Mouse (Mus musculus) adrenal gland, postnatal 14 days (tissue): ENCODE data around the gene Csf2rb2. TPM values are rescaled to one million over a fixed set of nuclear protein-coding genes. Genes with fewer than 3 reads are reported as not detected.
"Not testable (repeated sequence)": the region's sequence is repeated elsewhere in the genome, so short reads cannot be mapped to it uniquely, and the experiment has no call there.

Experiments used
- DNase-seq: peaks from one replicate; pipeline ENCODE4 v3.0.0; 2021; ENCODE audit warnings: mixed read lengths
- microRNA-seq, 2 experiments: library from miRNA; unstranded; fragments of <30 nt; microRNA quantifications; one replicate each; pipeline ENCODE4 v1.2.0; 2021
- total RNA-seq: library from RNA; stranded (reverse); gene quantifications from 2 replicates; pipeline ENCODE4 v1.2.3, GENCODE M21; 2021

Csf2rb2 gene
- total RNA-seq, 1 experiment from 2014 or later, result 0.59 TPM

DNA sequence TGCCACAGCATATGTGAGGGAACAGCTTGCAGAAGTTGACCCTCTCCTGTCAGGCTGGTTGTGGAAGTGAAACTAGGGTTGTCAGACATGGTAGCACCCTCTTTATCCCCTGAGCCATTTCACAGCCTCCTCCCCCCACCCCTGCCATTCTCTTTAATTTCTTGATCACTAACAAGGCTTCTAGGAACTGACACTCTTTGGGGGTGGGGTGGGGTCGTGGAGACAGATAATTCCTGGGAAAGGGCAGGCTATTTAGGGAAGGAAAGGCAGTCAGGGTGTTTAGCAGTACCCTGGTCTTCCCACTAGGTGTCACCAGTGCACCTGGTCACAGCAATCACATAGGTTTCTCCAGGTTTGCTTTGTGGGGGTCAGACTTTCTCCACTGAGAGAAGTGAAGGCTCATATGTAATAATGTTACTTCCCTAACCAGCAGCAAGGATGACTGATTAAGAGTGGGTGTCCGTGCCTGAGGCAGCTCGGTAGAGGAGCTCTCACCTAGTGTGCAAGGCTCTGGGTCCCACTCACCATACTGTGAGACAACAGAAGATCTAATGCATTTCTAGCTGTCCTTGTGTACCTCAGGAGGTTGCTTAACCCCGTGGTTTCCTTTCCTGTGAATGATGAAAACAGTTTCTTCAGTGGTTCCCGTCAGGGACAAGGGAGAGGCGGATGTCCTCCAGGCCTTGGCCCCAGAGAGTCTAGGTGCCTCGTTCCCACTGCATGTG is 48.0 kb downstream of the Csf2rb2 start:
- DNase-seq, result peak; percentile 80

DNA sequence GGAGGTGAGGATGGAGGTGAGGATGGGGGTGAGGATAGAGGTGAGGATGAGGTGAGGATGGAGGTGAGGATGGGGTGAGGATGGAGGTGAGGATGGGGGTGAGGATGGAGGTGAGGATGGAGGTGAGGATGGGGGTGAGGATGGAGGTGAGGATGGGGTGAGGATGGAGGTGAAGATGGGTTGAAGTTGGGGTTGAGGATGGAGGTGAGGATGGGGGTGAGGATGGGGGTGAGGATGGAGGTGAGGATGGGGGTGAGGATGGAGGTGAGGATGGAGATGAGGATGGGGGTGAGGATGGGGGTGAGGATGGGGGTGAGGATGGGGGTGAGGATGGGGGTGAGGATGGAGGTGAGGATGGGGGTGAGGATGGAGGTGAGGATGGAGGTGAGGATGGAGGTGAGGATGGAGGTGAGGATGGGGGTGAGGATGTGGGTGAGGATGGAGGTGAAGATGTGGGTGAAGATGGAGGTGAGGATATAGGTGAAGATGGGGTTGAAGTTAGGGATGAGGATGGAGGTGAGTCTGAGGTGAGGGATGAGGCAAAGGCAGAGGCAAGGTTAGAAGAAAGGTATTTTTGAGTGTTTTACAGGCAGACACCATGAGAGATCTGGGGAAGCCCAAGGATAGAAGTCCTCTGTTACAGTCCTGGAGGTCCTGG is 48.8 kb downstream of the Csf2rb2 start:
- not testable (repeated sequence) for DNase-seq

GRCm38 (mm10) chr15:78254751-78255150 is 50.8 kb downstream of the Csf2rb2 start:
- peak; percentile 78 for DNase-seq

GRCm38 (mm10) chr15:78248410-78248809 is 57.1 kb downstream of the Csf2rb2 start:
- no peak for DNase-seq

DNA sequence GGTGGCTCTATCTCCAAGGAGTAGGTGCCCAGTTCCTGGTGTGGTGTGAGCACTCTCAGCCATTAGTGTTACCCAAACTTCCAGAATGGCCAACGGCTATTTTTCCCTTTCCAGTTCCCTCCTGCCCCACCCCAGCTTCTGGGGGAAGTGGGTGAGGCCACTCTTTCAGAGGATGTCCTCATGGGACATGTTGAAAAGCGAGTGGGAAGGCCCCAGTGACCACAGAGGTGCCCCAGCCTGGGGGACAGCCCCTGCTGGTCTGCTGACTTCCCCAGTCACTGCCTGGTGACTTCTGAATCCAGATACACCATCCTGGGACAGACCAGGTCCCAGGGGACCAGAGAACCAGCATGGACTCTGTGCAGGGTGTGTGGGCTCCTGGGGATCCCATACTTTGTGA is 57.9 kb downstream of the Csf2rb2 start:
- DNase-seq, result no peak

- no peak for DNase-seq
Observed at GRCm38 (mm10) chr15:78246143-78247116, 59.1 kb downstream of the Csf2rb2 start.

- no peak for DNase-seq
Observed at GRCm38 (mm10) chr15:78244695-78245492, 60.6 kb downstream of the Csf2rb2 start, which contains the start of gene Ncf4. TSS of gene Ncf4 (plus strand) at chr15:78244801.

DNA sequence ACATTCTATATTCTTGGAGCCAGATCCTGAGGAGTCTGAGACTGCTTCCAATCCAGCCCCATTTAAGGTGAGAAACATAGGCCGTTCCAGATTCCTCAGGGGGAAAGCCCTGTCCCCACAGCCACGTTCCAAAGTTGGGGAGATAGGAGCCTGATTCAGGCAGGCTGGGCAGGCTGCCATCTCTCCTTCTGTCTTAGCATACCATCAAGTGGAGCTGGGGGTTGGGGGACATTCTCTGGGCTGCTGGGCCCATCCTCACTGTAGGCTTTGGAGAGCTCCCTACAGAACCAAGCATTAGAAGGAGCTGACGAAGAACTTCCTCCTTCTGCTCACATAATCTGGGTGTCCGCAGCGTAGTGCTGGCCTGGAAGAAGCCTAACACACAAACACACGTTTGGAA is 61.7 kb downstream of the Csf2rb2 start:
- no peak for DNase-seq

DNA sequence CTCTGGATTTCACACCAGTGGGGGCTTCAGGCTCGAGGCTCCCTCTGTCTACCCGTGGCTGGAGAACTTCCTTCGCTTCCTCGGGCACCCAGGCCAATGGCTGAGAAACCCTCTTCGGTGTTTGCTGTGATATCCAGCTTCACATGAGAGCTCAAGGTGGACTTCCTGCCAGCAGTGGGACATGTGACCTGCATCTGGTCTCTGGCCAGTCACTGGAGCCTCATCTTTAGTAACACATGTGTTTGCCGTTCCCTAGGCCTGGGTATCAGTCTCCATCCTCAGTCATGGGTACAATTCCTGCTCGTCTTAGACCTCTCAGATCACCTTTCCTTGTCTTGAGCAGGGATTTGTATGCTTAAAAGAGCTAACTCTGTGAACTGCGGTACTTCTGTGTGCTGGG is 62.5 kb downstream of the Csf2rb2 start:
- no peak for DNase-seq

- DNase-seq, result no peak
Observed at GRCm38 (mm10) chr15:78241335-78241734, 64.2 kb downstream of the Csf2rb2 start.

GRCm38 (mm10) chr15:78239956-78240617 is 65.4 kb downstream of the Csf2rb2 start:
- peak; percentile 24 for DNase-seq

DNA sequence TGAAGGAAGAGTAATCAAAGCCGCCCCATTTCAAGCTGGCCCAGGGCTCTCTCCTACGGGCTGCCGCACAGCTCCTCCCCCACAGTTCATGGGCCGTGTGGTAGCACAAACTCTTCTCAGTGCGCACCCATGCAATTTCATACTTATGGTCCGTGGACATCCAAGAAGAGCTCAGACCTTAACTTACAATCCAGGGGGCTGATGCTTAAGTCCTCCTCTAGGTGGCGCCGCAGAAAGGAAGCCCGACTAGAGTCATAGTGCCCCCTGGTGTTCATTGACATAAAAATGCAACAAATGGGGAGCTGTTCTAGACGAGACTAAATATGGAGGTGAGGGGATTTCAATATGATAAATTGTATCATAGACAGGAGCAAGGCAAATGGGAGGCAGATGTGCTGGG is 66.1 kb downstream of the Csf2rb2 start:
- peak; percentile 83 for DNase-seq

DNA sequence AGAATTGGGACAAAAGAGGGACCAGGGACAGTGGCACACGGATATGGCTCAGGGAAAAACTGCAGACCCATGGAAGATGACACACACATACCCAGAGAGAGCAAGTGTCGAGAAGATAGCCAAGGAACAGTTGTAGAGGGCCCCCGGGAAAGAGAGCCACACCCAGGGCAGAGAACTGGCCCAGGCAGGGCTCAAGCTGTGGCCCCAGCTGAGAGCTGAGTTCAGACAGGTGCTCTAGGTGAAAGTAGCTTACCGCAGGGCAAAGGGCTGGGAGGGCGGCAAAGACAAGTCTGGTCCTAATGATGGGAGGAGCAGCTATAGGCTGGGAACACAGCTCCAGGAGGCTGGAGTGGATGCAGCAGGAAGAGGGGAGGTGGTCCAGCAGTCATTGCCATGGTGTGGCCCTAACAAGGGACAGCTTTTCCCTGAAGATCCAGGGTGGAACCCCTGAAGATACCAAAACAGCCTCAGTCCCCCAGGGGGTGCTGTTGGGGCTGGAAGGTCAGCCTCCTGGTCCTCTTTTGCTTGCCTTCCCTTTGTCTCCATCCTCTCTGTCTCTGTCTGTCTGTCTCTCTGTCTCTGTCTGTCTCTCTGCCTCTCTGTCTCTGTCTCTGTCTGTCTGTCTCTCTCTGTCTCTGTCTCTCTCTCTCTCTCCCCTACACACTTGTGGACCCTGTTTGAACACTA is 70.6 kb downstream of the Csf2rb2 start:
- DNase-seq, result no peak

Small RNA genes lying within 50 kb of the gene (microRNA-seq; reads per million reads assigned to microRNA genes)
- gene Mir7676-1 (0 reads per million in 2 experiments), gene Mir7676-2 (0 reads per million in 2 experiments)

Other genes with a start within 250 kb of the Csf2rb2 start
- gene Cacng2, start 185.7 kb downstream of the Csf2rb2 start, total RNA-seq, result 0.26 and 0.60 TPM in 2 replicates
- 17.2 and 18.4 TPM in 2 replicates for gene Ift27, start 131.6 kb downstream of the Csf2rb2 start, total RNA-seq
- 0.94 TPM in 1 of 2 replicates, not detected in the other for gene Pvalb, start 99.3 kb downstream of the Csf2rb2 start, total RNA-seq
- gene Ncf4, start 60.9 kb downstream of the Csf2rb2 start, total RNA-seq, result 2.4 and 5.5 TPM in 2 replicates
- gene Csf2rb, start 20.0 kb upstream of the Csf2rb2 start, total RNA-seq, result 5.9 and 27.2 TPM in 2 replicates
- not detected in 2 replicates for gene Tex33, start 90.2 kb upstream of the Csf2rb2 start, total RNA-seq
- 167 and 212 TPM in 2 replicates for gene Tst, start 100.2 kb upstream of the Csf2rb2 start, total RNA-seq
- gene Mpst, start 100.7 kb upstream of the Csf2rb2 start, total RNA-seq, result 43.6 and 57.0 TPM in 2 replicates
- gene Kctd17, start 122.8 kb upstream of the Csf2rb2 start, total RNA-seq, result 83.4 and 88.8 TPM in 2 replicates
- 2.9 and 37.6 TPM in 2 replicates for gene Tmprss6, start 162.9 kb upstream of the Csf2rb2 start, total RNA-seq
- gene Il2rb, start 189.6 kb upstream of the Csf2rb2 start, total RNA-seq, result 0.41 and 4.2 TPM in 2 replicates
- gene C1qtnf6, start 225.7 kb upstream of the Csf2rb2 start, total RNA-seq, result 53.4 and 69.2 TPM in 2 replicates
- gene Sstr3, start 239.0 kb upstream of the Csf2rb2 start, total RNA-seq, result 0.56 and 0.98 TPM in 2 replicates